Mouse (Mus musculus) spleen, adult 12 weeks (tissue): ENCODE measurements around the gene Zgrf1.

Source experiments
- DNase-seq: peaks from one replicate; pipeline ENCODE4 v3.0.0; 2022; ENCODE audit warnings: low spot score

Gene Zgrf1

GRCm38 (mm10) chr3:127562974-127563373 is 9.7 kb downstream of the Zgrf1 start:
- DNase-seq, result no peak

DNA sequence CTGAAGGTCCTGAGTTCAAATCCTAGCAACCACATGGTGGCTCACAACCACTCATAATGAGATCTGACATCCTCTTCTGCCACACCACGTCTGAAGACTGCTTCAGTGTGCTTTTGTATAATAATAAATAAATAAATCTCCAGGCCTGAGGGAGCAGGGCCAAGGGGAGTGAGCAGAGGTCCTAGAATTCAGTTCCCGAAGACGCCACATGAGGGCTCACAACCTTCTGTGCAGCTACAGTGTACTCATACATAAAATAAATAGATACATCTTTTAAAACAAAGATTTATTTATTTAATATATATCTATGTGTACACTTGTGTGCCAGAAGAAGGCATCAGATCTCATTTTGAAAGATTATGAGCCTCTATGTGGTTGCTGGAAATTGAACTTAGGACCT is 11.8 kb downstream of the Zgrf1 start:
- no peak for DNase-seq

GRCm38 (mm10) chr3:127572557-127572956 is 19.3 kb downstream of the Zgrf1 start:
- peak; percentile 14 for DNase-seq

DNA sequence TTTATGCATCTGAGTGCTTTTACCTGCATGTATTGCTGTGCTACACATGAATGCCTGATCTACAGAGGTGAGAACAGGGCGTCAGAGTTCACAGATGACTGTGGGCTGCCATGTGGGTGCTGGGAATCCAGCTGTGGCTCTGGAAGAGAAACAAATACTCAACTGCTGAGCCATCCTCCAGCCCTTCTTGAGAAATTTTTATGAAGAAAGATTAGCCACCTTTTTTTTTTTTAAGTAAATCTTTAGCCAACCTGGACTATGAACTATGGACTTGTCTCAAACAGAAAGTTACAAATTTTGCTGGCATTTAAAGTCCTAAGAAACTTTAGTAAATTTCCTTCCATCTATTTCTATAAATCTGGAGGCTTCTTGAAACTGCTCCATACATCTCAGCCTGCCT is 43.8 kb downstream of the Zgrf1 start:
- no peak for DNase-seq

DNA sequence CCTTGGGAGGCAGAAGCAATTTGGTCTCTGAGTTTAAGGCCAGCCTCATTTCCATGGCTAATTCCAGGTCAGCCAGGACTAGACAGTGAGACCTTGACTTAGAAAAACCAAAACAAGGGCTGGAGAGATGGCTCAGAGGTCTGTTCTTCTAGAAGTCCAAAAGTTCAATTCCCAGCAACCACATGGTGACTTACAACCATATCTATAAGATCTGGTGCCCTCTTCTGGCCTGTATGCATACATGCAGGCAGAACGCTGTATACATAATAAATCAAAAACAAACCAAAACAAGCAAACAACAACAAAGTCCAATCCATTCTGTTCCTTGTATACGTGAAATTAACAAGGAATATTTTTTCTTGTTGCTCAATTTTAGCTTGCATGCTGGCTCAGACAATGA is 54.8 kb downstream of the Zgrf1 start:
- no peak for DNase-seq

DNA sequence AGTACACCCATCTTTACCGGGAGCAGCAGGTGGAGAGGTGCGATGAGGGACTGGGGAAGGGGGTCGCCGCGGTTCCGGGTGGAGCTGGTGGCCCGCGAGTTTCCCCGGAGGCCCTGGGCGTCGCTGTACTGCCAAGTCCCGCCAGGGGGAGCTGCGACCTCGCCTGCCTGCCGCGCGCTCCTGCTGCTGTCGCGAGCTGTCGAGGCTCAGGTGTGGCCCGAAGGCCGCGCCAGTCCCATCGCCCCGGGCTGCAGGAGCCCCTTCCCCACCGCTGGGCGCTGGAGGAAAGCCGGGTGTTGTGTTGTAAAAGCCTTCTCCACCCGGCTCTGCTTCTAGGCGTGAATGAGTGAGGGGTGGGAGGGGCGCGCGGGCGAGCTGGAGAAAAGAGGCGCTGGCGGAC is 72.0 kb downstream of the Zgrf1 start:
- peak; percentile 56 for DNase-seq

GRCm38 (mm10) chr3:127625701-127626399 is 72.6 kb downstream of the Zgrf1 start:
- DNase-seq, result no peak

DNA sequence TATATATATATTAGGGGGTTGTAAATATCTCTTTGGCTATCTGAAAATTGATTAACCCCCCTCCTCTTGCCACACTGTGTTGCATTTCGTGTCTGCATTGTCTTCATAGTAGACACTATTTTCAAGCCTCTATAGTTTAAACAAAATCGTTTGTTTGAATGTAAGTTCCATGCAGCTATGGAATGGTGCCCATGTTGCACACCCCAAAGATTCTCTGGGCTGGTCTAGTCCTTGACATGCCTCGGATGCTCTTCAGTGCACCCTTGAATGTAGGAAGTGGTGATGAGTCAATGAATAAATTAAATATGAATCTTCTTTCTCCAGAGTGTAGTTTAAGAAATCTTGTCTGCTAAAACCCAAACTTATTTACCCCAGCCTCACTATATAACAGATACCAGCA is 73.2 kb downstream of the Zgrf1 start:
- no peak for DNase-seq

GRCm38 (mm10) chr3:127627151-127627955 is 74.1 kb downstream of the Zgrf1 start:
- no peak for DNase-seq

GRCm38 (mm10) chr3:127627956-127628310 is 74.6 kb downstream of the Zgrf1 start:
- no peak for DNase-seq

DNA sequence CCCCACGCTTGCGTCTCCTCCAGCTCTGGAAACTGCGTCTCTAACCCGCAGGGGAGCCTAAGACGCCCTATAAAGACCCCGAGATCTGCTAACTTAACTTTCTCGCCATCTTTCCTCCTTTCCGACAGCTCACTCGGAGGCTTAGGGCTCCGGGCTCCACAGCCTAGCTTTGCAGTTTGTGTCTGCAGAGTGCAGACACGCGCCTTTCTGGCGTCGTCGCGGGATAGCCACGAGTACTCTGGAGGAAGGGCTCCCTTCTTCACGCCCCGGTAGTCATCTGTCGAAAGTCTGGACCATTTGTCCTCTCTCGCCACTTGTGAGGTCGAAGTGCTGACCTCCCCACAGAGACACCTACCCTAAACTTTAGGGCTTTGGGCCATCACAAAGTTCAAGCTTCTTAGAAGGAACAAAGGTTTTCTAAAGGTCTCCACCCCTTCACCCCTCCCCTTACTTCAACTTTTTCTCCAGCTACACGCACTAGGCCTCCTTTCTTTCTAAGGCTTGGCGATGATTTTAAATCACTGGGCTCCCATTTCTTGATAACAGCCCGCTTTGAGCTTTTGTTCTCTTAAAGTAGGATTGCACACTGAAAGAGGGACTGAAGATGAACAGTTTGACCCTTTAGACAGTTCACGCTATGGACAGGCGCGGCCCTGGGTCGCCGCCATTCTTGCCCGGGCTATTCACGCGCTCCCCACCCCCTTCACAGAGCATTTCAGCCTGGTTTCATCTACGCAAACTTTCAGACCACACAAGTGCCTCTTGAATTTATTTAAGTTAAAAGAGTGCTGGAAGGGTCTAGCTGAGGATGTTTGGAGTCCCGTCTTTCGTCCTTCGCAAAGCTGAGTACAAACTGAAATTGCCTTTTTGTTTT is 75.3 kb downstream of the Zgrf1 start:
- DNase-seq, result no peak

DNA sequence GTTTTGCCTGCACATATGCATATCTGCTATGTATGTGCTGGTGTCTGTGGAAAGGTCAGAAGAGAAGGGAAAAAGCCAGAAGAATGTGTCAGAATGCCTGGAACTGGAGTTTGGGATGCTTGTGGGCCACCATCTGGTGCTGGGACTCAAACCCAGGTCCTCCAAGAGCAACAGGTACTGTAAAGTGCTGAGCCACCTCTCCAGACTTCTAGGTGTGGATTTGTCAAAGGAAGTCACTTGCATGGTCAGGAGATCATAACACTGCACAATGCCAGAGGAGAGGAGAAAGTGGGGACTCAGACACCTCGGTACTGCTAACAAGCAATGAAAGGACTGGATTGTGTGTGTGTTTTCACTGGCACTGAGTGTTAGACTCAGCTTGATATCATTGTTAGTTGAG is 76.9 kb downstream of the Zgrf1 start:
- DNase-seq, result no peak

DNA sequence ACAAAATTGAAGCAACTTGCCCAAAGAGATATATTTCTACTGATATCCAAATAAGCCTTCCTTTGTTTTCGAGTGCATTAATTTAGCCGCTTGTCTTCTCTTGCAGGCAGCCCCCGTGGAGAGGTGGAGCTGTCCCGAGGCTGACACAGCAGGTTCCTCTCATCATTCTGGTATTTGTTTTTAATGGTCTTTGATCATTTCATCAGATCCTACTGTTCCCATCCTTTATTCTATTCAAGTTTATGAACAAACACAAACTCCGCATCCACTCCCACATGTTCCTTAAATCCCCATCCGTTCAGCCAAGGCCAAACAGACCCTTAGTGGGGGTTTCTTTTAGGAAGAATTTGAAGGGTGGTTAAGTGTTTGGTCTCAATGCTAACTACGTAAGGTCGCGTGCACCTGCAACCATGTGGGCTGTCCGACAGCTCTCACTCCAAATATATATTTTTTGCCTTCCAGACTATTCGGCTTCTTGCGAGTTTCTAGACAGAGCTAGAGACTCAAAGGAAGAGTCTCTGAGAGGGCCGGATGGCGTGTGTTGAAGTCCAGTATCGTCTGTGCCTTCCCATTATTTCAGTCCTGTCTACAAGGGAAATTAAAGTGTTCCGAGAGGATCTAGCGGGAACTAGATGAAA is 77.6 kb downstream of the Zgrf1 start:
- no peak for DNase-seq

DNA sequence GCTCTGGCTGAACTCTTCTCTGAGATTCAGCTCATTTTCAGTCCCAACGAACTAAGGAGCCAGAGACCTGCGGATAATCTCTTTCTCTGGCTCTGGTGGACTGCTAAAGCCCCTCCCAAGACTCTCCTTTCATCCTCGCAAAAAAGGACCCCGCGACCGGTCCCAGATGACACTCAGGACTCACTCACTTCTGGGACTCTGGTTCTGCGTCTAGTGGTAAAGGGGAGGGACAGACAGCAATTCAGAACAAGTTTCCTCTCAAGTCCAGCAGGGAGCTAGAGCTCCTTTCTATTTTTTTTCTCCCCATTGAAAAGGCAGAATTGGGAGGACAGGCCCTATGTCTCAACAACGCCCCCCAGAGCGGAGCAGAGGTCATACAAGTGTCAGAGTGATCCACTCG is 78.3 kb downstream of the Zgrf1 start:
- no peak for DNase-seq

GRCm38 (mm10) chr3:127632531-127632930 is 79.2 kb downstream of the Zgrf1 start:
- DNase-seq, result no peak

DNA sequence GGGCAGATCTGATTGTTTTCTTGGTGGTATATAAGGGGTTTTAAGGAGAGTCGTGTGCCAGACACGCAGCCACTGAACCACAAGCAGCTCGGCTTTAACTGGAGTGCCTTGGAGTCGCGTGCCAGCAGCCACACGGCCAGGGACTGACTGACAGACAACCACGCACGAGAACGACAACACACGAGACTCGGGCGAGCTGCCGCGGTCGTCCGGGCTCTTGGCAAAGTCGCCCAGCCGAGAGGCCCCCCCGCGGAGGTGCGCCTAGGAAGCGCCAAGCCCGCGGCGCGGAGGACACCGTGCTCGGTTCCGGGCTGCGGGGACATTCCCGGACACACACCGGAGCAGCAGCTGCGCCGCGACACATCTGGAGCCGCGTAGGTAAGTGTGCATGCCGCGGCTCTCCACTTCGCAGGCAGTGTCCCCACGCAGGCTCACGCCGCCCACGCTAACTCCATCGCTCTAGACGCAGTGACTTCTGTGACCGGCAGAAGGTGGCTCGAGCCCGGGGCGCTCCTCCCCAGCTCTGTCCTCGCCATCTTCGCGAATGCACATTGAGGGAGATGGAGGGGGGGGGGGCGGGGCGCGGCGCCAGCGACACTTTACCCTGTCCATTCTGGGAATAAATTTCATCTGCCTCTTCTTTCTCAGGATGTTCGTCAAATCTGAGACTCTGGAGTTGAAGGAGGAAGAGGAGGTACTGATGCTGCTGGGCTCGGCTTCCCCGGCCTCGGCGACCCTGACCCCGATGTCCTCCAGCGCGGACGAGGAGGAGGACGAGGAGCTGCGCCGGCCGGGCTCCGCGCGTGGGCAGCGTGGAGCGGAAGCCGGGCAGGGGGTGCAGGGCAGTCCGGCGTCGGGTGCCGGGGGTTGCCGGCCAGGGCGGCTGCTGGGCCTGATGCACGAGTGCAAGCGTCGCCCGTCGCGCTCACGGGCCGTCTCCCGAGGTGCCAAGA is 80.1 kb downstream of the Zgrf1 start, which contains the start of gene Neurog2:
Neurog2 (plus strand) TSS at position 56 of the 953 bp plus-strand sequence.
- no peak for DNase-seq

DNA sequence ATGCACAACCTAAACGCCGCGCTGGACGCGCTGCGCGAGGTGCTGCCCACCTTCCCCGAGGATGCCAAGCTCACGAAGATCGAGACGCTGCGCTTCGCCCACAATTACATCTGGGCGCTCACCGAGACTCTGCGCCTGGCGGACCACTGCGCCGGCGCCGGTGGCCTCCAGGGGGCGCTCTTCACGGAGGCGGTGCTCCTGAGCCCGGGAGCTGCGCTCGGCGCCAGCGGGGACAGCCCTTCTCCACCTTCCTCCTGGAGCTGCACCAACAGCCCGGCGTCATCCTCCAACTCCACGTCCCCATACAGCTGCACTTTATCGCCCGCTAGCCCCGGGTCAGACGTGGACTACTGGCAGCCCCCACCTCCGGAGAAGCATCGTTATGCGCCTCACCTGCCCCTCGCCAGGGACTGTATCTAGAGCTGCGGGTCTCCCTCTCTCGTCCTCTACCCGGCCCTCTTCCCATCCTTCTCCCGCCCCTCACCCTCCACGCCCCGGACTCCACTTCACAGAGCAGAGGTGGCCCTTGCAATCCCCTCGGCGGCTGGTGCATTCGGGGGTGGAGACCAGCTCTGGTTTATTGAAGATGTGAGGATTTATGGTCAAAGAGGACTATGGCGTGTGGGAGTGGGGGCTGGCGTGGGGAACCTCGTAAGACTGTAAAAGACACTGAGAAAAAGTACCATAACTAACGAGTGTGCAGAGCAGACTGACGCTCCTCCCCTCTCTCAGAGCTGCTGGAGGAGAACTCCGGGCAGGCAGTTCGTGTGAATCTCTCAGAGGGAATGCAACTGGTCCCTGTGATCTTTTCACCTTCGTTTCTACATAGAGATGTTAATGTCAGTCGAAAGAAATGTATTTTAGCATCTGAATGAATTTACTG is 81.1 kb downstream of the Zgrf1 start:
- DNase-seq, result peak; percentile 48

GRCm38 (mm10) chr3:127634984-127635349 is 81.7 kb downstream of the Zgrf1 start:
- no peak for DNase-seq

DNA sequence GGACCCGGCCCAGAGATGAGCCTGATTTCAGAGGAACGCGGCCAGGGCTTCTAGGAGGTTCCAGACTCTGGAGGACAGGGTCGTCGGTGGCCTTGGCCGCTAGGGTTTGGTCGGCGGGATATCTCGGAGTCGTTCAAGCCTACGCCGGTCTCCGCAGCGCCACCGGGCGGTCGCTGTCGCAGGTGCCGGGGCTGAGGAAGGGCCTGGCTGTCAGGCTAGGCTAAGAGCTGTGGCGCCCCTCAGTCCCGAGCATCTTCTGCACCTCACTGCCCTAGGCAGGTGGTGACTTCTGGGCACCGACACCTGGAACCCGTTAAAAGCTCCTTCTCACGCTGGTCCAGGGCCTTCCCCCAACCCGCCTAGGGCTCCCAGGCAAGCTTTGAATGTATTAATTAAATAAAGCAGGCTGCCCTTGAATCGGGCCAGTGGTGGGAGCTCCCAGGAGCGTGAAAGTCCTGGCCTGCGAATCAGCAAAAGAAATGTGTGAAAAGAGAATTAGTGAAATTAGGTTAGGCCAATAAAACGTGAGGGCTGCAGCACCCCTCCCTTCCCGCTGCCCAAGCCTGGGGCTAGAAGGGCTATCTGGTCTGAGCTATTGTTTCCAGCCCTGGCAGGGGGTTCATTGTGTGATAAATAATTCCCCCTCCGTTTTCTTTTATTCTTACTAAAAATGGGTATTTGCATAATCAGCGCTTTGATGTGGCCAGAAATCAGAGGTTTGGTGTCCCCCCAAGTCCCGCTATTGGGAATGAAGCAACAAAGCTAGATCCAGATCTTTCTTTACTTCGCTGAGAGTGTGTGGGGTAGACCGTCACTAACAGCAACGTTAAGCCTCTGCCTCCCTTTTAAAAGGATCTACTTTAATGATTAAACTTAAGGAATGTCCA is 86.8 kb downstream of the Zgrf1 start:
- no peak for DNase-seq
